Mouse (Mus musculus): Measurements from ENCODE around the gene Golga4.

GRCm38 (mm10) chr9:118492932-118493698, 13.0 kb upstream of the Golga4 start:
- no peak for TF ChIP-seq EP300 (IDR thresholded peaks at IDR 0.05)
- no peak for TF ChIP-seq CTCF (IDR thresholded peaks at IDR 0.05)

Measured in lung, postnatal 0 days (tissue).